Mouse (Mus musculus): ENCODE measurements around the gene Gm10192. TPM values are rescaled to one million over a fixed set of nuclear protein-coding genes. Genes with fewer than 3 reads are reported as not detected.

Gm10192 gene
- polyA plus RNA-seq, 1 experiment, result not detected

- Histone ChIP-seq H3K9me3 (replicated peaks; ENCODE audit: control insufficient read depth, insufficient read depth, low read length, poor library complexity, severe bottlenecking) (no peaks in the 10 kb centered on the region), H3K36me3 (ENCODE audit: control insufficient read depth, insufficient read depth, low read length, poor library complexity, severe bottlenecking) (no peaks in the 10 kb centered on the region), H3K4me1 (ENCODE audit: control insufficient read depth, insufficient read depth, low read length) (no peaks in the 10 kb centered on the region), H3K9ac (ENCODE audit: low read depth, poor library complexity, severe bottlenecking) (no peak overlapping the region), H3K4me3 (ENCODE audit: low read depth, low read length) (no peak overlapping the region), H3K27ac (ENCODE audit: insufficient read depth, low read length) (no peak overlapping the region), H3K27me3 (ENCODE audit: control insufficient read depth, insufficient read depth, low read length, poor library complexity, severe bottlenecking) (no peaks in the 10 kb centered on the region)
- TF ChIP-seq CTCF (IDR thresholded peaks at IDR 0.05; ENCODE audit: low read depth, low read length), result no peak
- no peak for TF ChIP-seq POLR2A (IDR thresholded peaks at IDR 0.05; ENCODE audit: insufficient read depth, low read length)
- TF ChIP-seq EP300 (IDR thresholded peaks at IDR 0.05; ENCODE audit: insufficient read depth, low read depth, low read length), result no peak
Observed at GRCm38 (mm10) chr4:97193176-97193575, 10.2 kb upstream of the Gm10192 start.

- no peaks in the 10 kb centered on the region for H3K27me3 ChIP-seq (ENCODE audit: control insufficient read depth, insufficient read depth, low read length, poor library complexity, severe bottlenecking)
- H3K9ac ChIP-seq (ENCODE audit: low read depth, poor library complexity, severe bottlenecking), result no peak overlapping the region
- no peaks in the 10 kb centered on the region for H3K4me1 ChIP-seq (ENCODE audit: control insufficient read depth, insufficient read depth, low read length)
- no peak overlapping the region for H3K27ac ChIP-seq (ENCODE audit: insufficient read depth, low read length)
- H3K9me3 ChIP-seq (replicated peaks; ENCODE audit: control insufficient read depth, insufficient read depth, low read length, poor library complexity, severe bottlenecking), result no peaks in the 10 kb centered on the region
- no peaks in the 10 kb centered on the region for H3K36me3 ChIP-seq (ENCODE audit: control insufficient read depth, insufficient read depth, low read length, poor library complexity, severe bottlenecking)
- H3K4me3 ChIP-seq (ENCODE audit: low read depth, low read length), result no peak overlapping the region
- no peak for TF ChIP-seq POLR2A (IDR thresholded peaks at IDR 0.05; ENCODE audit: insufficient read depth, low read length)
- no peak for TF ChIP-seq EP300 (IDR thresholded peaks at IDR 0.05; ENCODE audit: insufficient read depth, low read depth, low read length)
Observed at GRCm38 (mm10) chr4:97192601-97193000, 9.6 kb upstream of the Gm10192 start.

- no peaks in the 10 kb centered on the region for H3K36me3 ChIP-seq (ENCODE audit: control insufficient read depth, insufficient read depth, low read length, poor library complexity, severe bottlenecking)
- no peak overlapping the region for H3K4me3 ChIP-seq (ENCODE audit: low read depth, low read length)
- H3K4me1 ChIP-seq (ENCODE audit: control insufficient read depth, insufficient read depth, low read length), result no peaks in the 10 kb centered on the region
- TF ChIP-seq POLR2A (IDR thresholded peaks at IDR 0.05; ENCODE audit: insufficient read depth, low read length) (no peak), CTCF (IDR thresholded peaks at IDR 0.05; ENCODE audit: low read depth, low read length) (no peak), EP300 (IDR thresholded peaks at IDR 0.05; ENCODE audit: insufficient read depth, low read depth, low read length) (no peak)
- H3K27ac ChIP-seq (ENCODE audit: insufficient read depth, low read length), result no peak overlapping the region
- H3K9me3 ChIP-seq (replicated peaks; ENCODE audit: control insufficient read depth, insufficient read depth, low read length, poor library complexity, severe bottlenecking), result no peaks in the 10 kb centered on the region
- no peak overlapping the region for H3K9ac ChIP-seq (ENCODE audit: low read depth, poor library complexity, severe bottlenecking)
- no peaks in the 10 kb centered on the region for H3K27me3 ChIP-seq (ENCODE audit: control insufficient read depth, insufficient read depth, low read length, poor library complexity, severe bottlenecking)
Observed at GRCm38 (mm10) chr4:97180396-97180795, 2.6 kb downstream of the Gm10192 start.

GRCm38 (mm10) chr4:97156841-97157345 is 26.1 kb downstream of the Gm10192 start:
- no peak overlapping the region for H3K27ac ChIP-seq (ENCODE audit: insufficient read depth, low read length)
- H3K27me3 ChIP-seq (ENCODE audit: control insufficient read depth, insufficient read depth, low read length, poor library complexity, severe bottlenecking), result no peaks in the 10 kb centered on the region; the same call in 1 of the 2 replicates
- H3K36me3 ChIP-seq (ENCODE audit: control insufficient read depth, insufficient read depth, low read length, poor library complexity, severe bottlenecking), result no peaks in the 10 kb centered on the region
- no peak for TF ChIP-seq EP300 (IDR thresholded peaks at IDR 0.05; ENCODE audit: insufficient read depth, low read depth, low read length)
- TF ChIP-seq POLR2A (IDR thresholded peaks at IDR 0.05; ENCODE audit: insufficient read depth, low read length), result no peak
- TF ChIP-seq CTCF (IDR thresholded peaks at IDR 0.05; ENCODE audit: low read depth, low read length), result no peak
- H3K4me1 ChIP-seq (ENCODE audit: control insufficient read depth, insufficient read depth, low read length), result no peaks in the 10 kb centered on the region
- H3K4me3 ChIP-seq (ENCODE audit: low read depth, low read length), result no peak overlapping the region
- H3K9me3 ChIP-seq (replicated peaks; ENCODE audit: control insufficient read depth, insufficient read depth, low read length, poor library complexity, severe bottlenecking), result no peaks in the 10 kb centered on the region
- no peak overlapping the region for H3K9ac ChIP-seq (ENCODE audit: low read depth, poor library complexity, severe bottlenecking)

- H3K27ac ChIP-seq (ENCODE audit: insufficient read depth, low read length), result no peak overlapping the region
- TF ChIP-seq EP300 (IDR thresholded peaks at IDR 0.05; ENCODE audit: insufficient read depth, low read depth, low read length), result no peak
- no peak for TF ChIP-seq POLR2A (IDR thresholded peaks at IDR 0.05; ENCODE audit: insufficient read depth, low read length)
- no peak overlapping the region for H3K4me3 ChIP-seq (ENCODE audit: low read depth, low read length)
- H3K9ac ChIP-seq (ENCODE audit: low read depth, poor library complexity, severe bottlenecking), result no peak overlapping the region
- no peaks in the 10 kb centered on the region for H3K4me1 ChIP-seq (ENCODE audit: control insufficient read depth, insufficient read depth, low read length)
- H3K9me3 ChIP-seq (replicated peaks; ENCODE audit: control insufficient read depth, insufficient read depth, low read length, poor library complexity, severe bottlenecking), result no peaks in the 10 kb centered on the region
- H3K36me3 ChIP-seq (ENCODE audit: control insufficient read depth, insufficient read depth, low read length, poor library complexity, severe bottlenecking), result no peaks in the 10 kb centered on the region
- H3K27me3 ChIP-seq (ENCODE audit: control insufficient read depth, insufficient read depth, low read length, poor library complexity, severe bottlenecking), result no peaks in the 10 kb centered on the region; the same call in 1 of the 2 replicates
Observed at GRCm38 (mm10) chr4:97156084-97156483, 26.9 kb downstream of the Gm10192 start.

- no peak overlapping the region for H3K4me3 ChIP-seq (ENCODE audit: low read depth, low read length)
Observed at GRCm38 (mm10) chr4:97153554-97153953, 29.4 kb downstream of the Gm10192 start.

More at GRCm38 (mm10) chr4:97153554-97153953, 29.4 kb downstream of the Gm10192 start:
- Histone ChIP-seq H3K4me1 (ENCODE audit: control insufficient read depth, insufficient read depth, low read length) (no peaks in the 10 kb centered on the region), H3K36me3 (ENCODE audit: control insufficient read depth, insufficient read depth, low read length, poor library complexity, severe bottlenecking) (no peaks in the 10 kb centered on the region), H3K9ac (ENCODE audit: low read depth, poor library complexity, severe bottlenecking) (no peak overlapping the region), H3K27me3 (ENCODE audit: control insufficient read depth, insufficient read depth, low read length, poor library complexity, severe bottlenecking) (no peaks in the 10 kb centered on the region; the same call in 1 of the 2 replicates), H3K9me3 (replicated peaks; ENCODE audit: control insufficient read depth, insufficient read depth, low read length, poor library complexity, severe bottlenecking) (no peaks in the 10 kb centered on the region), H3K27ac (ENCODE audit: insufficient read depth, low read length) (no peak overlapping the region)
- TF ChIP-seq CTCF (IDR thresholded peaks at IDR 0.05; ENCODE audit: low read depth, low read length) (no peak), POLR2A (IDR thresholded peaks at IDR 0.05; ENCODE audit: insufficient read depth, low read length) (no peak), EP300 (IDR thresholded peaks at IDR 0.05; ENCODE audit: insufficient read depth, low read depth, low read length) (no peak)

All from ES-Bruce4 (cell line).